Mouse (Mus musculus) megakaryocyte, embryonic 14.5 days (primary cell): ENCODE data around the gene Afg3l1. TPM values are rescaled to one million over a fixed set of nuclear protein-coding genes. Genes with fewer than 3 reads are reported as not detected.
A peak's percentile ranks its signal among the peaks of the same experiment; 100 is the strongest.

Source experiments
- H3K27me3 ChIP-seq: replicated peaks from 2 replicates; pipeline ENCODE3; 2012; ENCODE audit warnings: inconsistent platforms
- H3K36me3 ChIP-seq: replicated peaks from 2 replicates; pipeline ENCODE3; 2012; ENCODE audit warnings: low read length, inconsistent platforms, mixed read lengths
- H3K4me1 ChIP-seq: 2 replicates; pipeline ENCODE4 v1.6.1; 2012; ENCODE audit warnings: inconsistent platforms
- H3K4me3 ChIP-seq: replicated peaks from 2 replicates; pipeline ENCODE3; 2012; ENCODE audit warnings: moderate library complexity, mild to moderate bottlenecking, inconsistent platforms
- H3K9me3 ChIP-seq: 2 replicates; pipeline ENCODE4 v1.6.1; 2012; ENCODE audit warnings: inconsistent platforms
- FLI1 ChIP-seq: IDR thresholded peaks from 2 replicates; pipeline ENCODE4 v1.6.1; 2012; ENCODE audit warnings: low read length, inconsistent platforms, mixed read lengths
- GATA1 ChIP-seq: IDR thresholded peaks from 3 replicates; pipeline ENCODE4 v1.6.1; 2012; ENCODE audit warnings: mixed read lengths, low read length, inconsistent platforms, borderline replicate concordance
- polyA plus RNA-seq: library from polyadenylated mRNA; stranded (reverse); fragments of >175 nt; gene quantifications from 2 replicates; pipeline ENCODE4 v1.2.3, GENCODE M21; 2012; ENCODE audit warnings: low replicate concordance; ENCODE audit not compliant: insufficient read depth

The Afg3l1 gene
- polyA plus RNA-seq, 1 experiment = 20.1 TPM

DNA sequence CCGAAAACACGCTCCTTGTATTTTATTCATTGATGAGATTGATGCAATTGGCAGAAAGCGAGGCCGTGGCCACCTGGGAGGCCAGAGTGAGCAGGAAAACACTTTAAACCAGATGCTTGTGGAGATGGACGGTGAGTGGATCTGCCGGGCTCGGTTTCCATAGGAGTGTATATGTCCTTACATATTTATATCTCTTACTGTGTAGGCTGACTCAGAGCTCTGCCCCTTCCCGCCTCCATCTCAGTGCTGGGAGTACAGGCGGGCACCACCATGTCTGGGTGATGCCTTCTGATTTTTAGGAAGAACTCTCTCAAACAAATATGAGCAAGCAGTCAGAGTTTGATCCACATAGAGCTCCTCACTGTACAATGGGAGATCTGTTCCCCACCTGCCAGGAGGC is 15.2 kb downstream of the Afg3l1 start:
- Histone ChIP-seq H3K4me1 (peaks cover 9% of the 10 kb centered on the region), H3K9me3 (no peaks in the 10 kb centered on the region), H3K36me3 (peaks cover 98% of the 10 kb centered on the region), H3K4me3 (no peak overlapping the region), H3K27me3 (no peaks in the 10 kb centered on the region)
- no peak for TF ChIP-seq FLI1
- no peak for TF ChIP-seq GATA1

DNA sequence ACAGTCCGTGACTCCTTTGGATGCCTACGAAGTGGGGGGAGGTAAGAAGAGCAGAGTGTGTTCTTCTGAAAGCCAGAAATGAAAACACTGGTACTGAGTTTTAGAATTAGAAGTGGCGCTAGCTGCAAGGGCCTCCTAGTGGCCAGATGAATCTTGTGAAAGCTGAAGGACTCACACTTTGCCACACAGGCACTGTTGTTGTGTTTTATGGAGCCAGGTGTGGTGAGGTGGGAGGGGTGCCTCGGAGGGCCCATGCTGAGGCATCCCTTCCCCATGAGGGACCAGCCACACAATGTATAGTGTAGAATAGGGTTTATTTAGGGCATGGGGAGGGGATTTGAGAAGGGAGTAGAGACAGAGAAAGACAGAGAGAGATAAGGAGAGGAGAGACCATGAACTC is 20.0 kb downstream of the Afg3l1 start:
- Histone ChIP-seq H3K27me3 (no peaks in the 10 kb centered on the region), H3K36me3 (peaks cover 100% of the 10 kb centered on the region), H3K4me3 (no peak overlapping the region), H3K9me3 (no peaks in the 10 kb centered on the region; the same call in 1 of the 2 replicates), H3K4me1 (peaks cover 9% of the 10 kb centered on the region)
- TF ChIP-seq GATA1 = no peak
- no peak for TF ChIP-seq FLI1

DNA sequence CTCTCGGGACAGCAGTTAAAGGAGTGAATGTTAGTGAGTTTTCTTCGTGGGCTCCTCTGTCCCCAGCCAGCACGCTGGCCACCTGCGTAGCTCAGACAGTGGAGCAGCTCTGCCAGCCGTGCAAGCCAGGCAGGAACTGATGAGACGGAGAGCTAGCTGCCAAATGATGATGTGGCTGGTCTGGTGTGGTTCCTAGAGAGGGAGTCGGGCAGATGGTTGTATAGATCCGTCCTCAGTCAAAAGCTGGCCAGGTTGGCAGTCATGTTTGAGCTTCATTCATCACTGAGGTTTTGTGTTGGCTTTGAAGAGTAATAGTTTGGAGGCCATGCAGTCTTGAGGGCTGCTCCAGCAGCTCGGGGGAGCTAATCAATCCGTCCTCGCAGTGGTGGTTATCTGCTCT is 21.3 kb downstream of the Afg3l1 start:
- Histone ChIP-seq H3K4me3 (no peak overlapping the region), H3K4me1 (peaks cover 9% of the 10 kb centered on the region), H3K27me3 (no peaks in the 10 kb centered on the region), H3K36me3 (peaks cover 100% of the 10 kb centered on the region), H3K9me3 (peaks cover 9% of the 10 kb centered on the region)
- TF ChIP-seq FLI1 (no peak), GATA1 (no peak)

DNA sequence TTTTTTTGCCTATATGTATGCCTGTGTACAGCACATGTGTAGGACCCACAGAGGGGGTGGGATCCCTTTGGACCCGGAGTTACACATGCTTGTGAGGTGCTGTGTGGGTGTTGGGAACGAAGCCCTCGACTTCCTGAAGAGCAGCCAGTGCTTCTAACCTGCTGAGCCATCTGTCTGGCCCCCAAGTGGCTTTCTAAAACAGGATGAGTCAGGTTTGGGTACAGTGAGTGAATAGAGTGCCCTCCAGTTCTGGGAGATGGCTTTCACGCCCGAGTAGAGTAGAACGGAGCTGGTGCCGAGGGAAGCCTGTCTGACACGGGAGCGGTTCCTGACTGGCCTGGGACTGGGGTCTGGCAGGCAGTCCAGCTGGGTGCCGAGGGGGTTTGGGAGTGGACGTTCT is 21.9 kb downstream of the Afg3l1 start:
- Histone ChIP-seq H3K9me3 (peaks cover 9% of the 10 kb centered on the region), H3K36me3 (peaks cover 100% of the 10 kb centered on the region), H3K4me3 (no peak overlapping the region), H3K4me1 (peaks cover 9% of the 10 kb centered on the region), H3K27me3 (no peaks in the 10 kb centered on the region)
- TF ChIP-seq FLI1 (no peak), GATA1 (no peak)

DNA sequence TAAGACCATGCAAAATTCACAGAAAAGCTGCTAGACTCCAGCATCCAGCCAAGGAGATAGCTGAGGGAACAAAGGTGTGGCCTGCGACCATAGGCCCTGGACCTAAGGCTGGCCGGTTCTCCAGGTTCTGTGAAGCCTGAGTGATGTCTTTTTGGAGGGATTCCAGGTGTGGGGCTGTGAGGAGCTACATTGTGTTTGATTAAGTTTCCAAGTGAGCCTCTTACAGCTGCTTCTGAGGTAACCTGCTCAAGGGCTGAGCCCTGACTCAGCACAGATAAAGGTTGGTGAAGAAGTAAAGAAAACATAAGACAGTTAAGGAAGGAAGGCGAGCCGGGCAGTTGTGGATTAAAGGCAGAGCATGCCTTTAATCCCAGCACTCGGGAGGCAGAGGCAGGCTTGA is 24.5 kb downstream of the Afg3l1 start:
- H3K36me3 ChIP-seq = peaks cover 100% of the 10 kb centered on the region
- H3K4me3 ChIP-seq = no peak overlapping the region
- no peaks in the 10 kb centered on the region for H3K27me3 ChIP-seq
- peaks cover 9% of the 10 kb centered on the region for H3K9me3 ChIP-seq
- TF ChIP-seq FLI1 (no peak), GATA1 (no peak)
- H3K4me1 ChIP-seq = peaks cover 10% of the 10 kb centered on the region

DNA sequence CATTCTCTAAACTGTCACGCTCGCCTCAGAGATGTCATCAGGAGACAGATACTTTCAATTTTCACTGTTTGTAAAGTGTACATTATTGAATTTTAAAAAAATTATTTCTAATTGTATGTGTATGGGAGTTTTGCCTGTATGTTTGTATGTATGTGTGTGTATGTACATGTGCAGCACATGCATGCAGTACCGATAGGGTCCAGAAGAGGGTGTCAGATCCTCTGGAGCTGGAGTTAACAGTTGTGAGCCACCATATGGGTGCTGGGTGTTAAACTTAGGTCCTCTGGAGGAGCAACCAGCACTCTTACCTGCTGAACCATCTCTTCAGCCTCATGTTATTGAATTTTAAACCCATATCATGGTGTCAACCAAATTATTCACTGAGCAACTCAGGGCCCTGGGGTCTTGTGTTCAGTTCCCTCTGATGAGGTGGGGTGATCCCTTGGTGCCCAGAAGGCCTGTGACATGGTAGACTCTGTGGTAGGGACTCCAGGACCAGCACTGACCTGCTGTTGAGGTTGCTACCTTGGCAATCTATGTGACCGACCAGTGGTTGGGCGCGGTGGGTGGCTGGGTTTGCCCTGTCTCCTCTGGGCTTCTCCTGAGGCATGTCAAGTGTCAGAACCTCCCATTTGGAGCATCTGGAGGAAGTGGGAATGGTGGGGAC is 26.2 kb downstream of the Afg3l1 start:
- TF ChIP-seq FLI1 = no peak
- no peak for TF ChIP-seq GATA1
- peaks cover 100% of the 10 kb centered on the region for H3K36me3 ChIP-seq
- H3K9me3 ChIP-seq = peaks cover 9% of the 10 kb centered on the region

DNA sequence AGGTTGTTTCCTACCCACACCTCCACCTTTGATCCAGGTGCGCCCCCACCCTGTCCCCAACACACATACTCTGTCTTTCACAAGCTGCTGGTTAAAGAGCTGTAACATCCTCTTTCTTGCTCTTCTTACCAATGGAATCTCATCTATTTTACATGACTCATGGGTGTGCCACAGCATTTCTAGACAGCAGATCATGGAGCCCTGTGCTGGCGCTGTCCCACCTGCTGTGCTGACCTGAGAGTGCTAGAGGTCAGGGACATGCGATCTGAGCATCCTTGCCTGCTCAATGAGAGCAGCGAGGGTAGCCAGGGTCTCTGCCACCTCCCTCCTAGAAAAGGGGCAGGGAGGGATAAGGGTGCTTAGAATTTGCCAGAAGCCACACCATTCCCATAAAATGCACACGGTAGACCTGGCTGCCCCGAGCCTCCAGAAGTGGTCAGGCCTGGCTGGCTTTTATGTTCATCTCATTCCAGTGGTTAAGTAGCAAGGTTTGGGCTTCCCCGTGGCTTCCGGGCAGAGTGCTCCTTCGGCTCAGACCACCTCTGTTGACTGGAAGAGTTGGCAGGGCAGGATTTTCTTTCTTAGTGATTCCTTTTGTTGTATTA is 27.0 kb downstream of the Afg3l1 start:
- Histone ChIP-seq H3K36me3 (peaks cover 100% of the 10 kb centered on the region), H3K4me1 (peaks cover 14% of the 10 kb centered on the region), H3K27me3 (peaks cover 2% of the 10 kb centered on the region), H3K9me3 (peaks cover 9% of the 10 kb centered on the region), H3K4me3 (no peak overlapping the region)
- no peak for TF ChIP-seq GATA1
- no peak for TF ChIP-seq FLI1

More for the DNA sequence above, 26.2 kb downstream of the Afg3l1 start:
- Histone ChIP-seq H3K4me1 (peaks cover 13% of the 10 kb centered on the region), H3K4me3 (no peak overlapping the region), H3K27me3 (no peaks in the 10 kb centered on the region)

DNA sequence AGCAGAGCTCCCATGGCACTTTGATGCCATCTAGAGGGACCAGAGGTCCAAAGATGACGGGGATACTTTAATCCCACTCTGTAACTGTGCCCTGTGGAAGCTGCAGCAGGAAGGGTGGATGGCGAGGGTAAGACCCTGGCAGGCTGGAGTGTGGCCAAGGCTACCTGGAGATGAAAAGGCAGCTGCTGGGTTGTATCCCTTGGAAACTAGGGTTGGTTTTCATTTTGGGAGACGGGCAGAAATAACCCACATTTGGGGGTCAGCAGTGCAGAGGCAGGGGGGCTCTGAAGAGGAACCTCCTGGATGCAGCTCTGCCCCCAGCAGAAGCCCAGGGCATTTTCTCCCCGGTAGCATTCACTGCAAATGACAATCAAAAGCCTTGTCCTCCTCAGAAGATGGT is 27.6 kb downstream of the Afg3l1 start:
- Histone ChIP-seq H3K9me3 (peaks cover 9% of the 10 kb centered on the region), H3K36me3 (peaks cover 100% of the 10 kb centered on the region)
- no peak for TF ChIP-seq FLI1
- TF ChIP-seq GATA1 = no peak

DNA sequence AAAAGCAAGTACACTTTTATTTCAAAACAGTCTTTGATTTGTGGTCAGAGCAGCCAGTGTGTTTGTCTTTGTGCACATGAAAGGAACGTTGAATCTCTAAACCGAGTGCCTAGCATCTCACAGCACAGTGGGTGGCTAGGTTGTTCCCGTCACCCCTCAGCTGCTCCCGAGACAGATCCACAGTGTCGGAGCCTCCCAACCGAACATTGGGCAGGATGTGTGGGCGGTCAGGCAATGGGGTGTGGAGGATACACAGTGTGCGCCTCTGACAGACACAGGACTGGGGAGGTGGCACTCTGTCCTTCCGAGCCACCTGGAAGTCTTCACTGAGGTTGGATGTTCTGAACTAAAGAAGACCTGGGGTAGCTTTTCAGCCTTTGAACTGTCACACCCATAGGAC is 28.0 kb downstream of the Afg3l1 start:
- peaks cover 9% of the 10 kb centered on the region for H3K9me3 ChIP-seq
- no peak overlapping the region for H3K4me3 ChIP-seq
- peaks cover 96% of the 10 kb centered on the region for H3K36me3 ChIP-seq
- peaks cover 20% of the 10 kb centered on the region for H3K4me1 ChIP-seq
- TF ChIP-seq GATA1 = no peak
- H3K27me3 ChIP-seq = peaks cover 8% of the 10 kb centered on the region

More for the DNA sequence above, 27.6 kb downstream of the Afg3l1 start:
- Histone ChIP-seq H3K4me3 (no peak overlapping the region), H3K27me3 (peaks cover 6% of the 10 kb centered on the region), H3K4me1 (peaks cover 18% of the 10 kb centered on the region)

DNA sequence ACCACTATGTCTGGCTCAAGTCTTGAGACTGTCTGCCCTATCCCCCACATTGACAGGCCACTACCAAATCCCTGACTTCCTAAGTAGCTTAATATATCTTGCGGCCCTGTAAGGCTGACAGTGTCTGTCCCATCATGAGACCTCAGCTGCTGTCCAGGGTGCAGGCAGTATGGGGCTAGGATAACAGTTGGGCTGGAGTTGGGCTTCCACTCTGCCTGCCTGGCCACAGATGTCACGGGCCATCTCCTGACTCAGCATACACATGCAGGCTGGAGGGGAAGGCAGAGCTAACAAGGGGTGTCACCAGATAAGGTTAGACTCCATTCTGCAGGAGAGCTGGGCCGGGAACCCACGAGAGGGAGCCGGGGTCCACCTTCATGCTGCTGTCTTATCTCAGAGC is 29.4 kb downstream of the Afg3l1 start:
- TF ChIP-seq FLI1 (no peak), GATA1 (no peak)
- H3K36me3 ChIP-seq = peaks cover 85% of the 10 kb centered on the region
- H3K4me3 ChIP-seq = peak overlapping the region; percentile 57
- peaks cover 16% of the 10 kb centered on the region for H3K27me3 ChIP-seq
- peaks cover 23% of the 10 kb centered on the region for H3K4me1 ChIP-seq
- H3K9me3 ChIP-seq = peaks cover 9% of the 10 kb centered on the region
